Mouse (Mus musculus): ENCODE results near the gene Tom1l1.

GRCm38 (mm10) chr11:90677771-90678288, 10.3 kb downstream of the Tom1l1 start:
- TF ChIP-seq CTCF (IDR thresholded peaks at IDR 0.05) (no peak), EP300 (IDR thresholded peaks at IDR 0.05) (no peak)
